Mouse (Mus musculus) forebrain, embryonic 11.5 days (tissue): ENCODE results near the gene Prok2. TPM values are rescaled to one million over a fixed set of nuclear protein-coding genes. Genes with fewer than 3 reads are reported as not detected.

Source experiments
- ATAC-seq: fragments of 200-750 bp; cut with Nextera tagmentation; replicated peaks from 2 replicates; pipeline ENCODE4 v1.8.0; 2017; ENCODE audit warnings: moderate TSS enrichment; ENCODE audit not compliant: low FRiP score
- DNase-seq: peaks from one replicate; pipeline ENCODE4 v3.0.0-alpha.2; 2017; ENCODE audit warnings: low spot score
- H3K27ac ChIP-seq: fragments of 300-500 bp; sonication (generic); 2 replicates; pipeline ENCODE4 v1.5.1; 2014; ENCODE audit warnings: low read depth, low read length
- H3K27me3 ChIP-seq: fragments of 300-500 bp; sonication (generic); 2 replicates; pipeline ENCODE4 v1.6.1; 2014; ENCODE audit warnings: mild to moderate bottlenecking, low read length, mixed read lengths; ENCODE audit not compliant: control insufficient read depth, insufficient read depth
- H3K36me3 ChIP-seq: fragments of 300-500 bp; sonication (generic); 2 replicates; pipeline ENCODE4 v1.6.1; 2014; ENCODE audit warnings: mild to moderate bottlenecking, low read length, moderate library complexity, mixed read lengths; ENCODE audit not compliant: control insufficient read depth, insufficient read depth
- H3K4me1 ChIP-seq: fragments of 300-500 bp; sonication (generic); replicated peaks from 2 replicates; pipeline ENCODE4 v1.6.1; 2014; ENCODE audit warnings: low read length, mixed read lengths; ENCODE audit not compliant: control insufficient read depth, insufficient read depth
- H3K4me2 ChIP-seq: fragments of 300-500 bp; sonication (generic); 2 replicates; pipeline ENCODE4 v1.6.1; 2014; ENCODE audit warnings: low read depth, mild to moderate bottlenecking, low read length, moderate library complexity, mixed read lengths; ENCODE audit not compliant: severe bottlenecking
- H3K4me3 ChIP-seq: fragments of 300-500 bp; sonication (generic); 2 replicates; pipeline ENCODE4 v1.5.1; 2014; ENCODE audit warnings: low read depth, low read length
- H3K9ac ChIP-seq: fragments of 300-500 bp; sonication (generic); 2 replicates; pipeline ENCODE4 v1.6.1; 2014; ENCODE audit warnings: low read length
- H3K9me3 ChIP-seq: fragments of 300-500 bp; sonication (generic); 2 replicates; pipeline ENCODE4 v1.6.1; 2016; ENCODE audit warnings: low read length, mixed read lengths; ENCODE audit not compliant: control insufficient read depth
- WGBS: fragments of 180-500 bp; shearing (Covaris S2); extraction: QIAGEN DNeasy Blood & Tissue Kit; methylation state at CpG from one replicate; pipeline ENCODE4 v1.1.7; 2014; 5-methylcytosine and 5-hydroxymethylcytosine counted together
- polyA plus RNA-seq: library from polyadenylated mRNA; unstranded; fragments of >200 nt; fragmentation: Nextera tagmentation; extraction: Ambion mirVana; gene quantifications from 2 replicates; pipeline ENCODE4 v1.2.1, GENCODE M21; 2014

Gene Prok2
- polyA plus RNA-seq, 1 experiment from 2014 or later, result 2.0 TPM

DNA sequence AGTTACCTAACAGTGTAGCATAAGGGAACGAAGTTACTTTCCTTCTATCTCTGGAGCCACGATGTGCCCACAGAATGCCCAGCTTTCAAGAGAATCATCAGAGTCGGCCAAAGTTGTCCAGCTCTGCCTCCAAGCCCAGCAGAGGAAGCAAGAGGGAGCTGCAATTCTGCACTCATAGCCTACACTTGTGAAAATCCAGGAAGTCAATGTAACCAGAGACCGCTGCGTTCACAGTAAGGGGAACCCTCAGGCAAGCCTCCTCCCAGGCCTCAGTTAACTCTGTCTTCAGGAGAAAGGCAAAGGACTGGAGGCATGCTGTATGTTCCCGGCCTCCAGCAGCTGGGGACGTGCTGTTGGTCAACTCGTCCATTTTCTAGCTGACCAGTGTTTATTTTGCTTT, 58.9 kb downstream of the Prok2 start:
- peak overlapping the region; percentile 88 for H3K9ac ChIP-seq
- H3K4me3 ChIP-seq, result peak overlapping the region; percentile 80
- H3K27ac ChIP-seq, result no peak overlapping the region
- H3K4me2 ChIP-seq, result peak overlapping the region; percentile 92
- H3K4me1 ChIP-seq, result peaks cover 22% of the 10 kb centered on the region
- 52% methylated on average over 8 of the region's 8 CpGs for WGBS
- H3K27me3 ChIP-seq, result no peaks in the 10 kb centered on the region
- ATAC-seq (no peak), DNase-seq (no peak)
- no peaks in the 10 kb centered on the region for H3K9me3 ChIP-seq
- no peaks in the 10 kb centered on the region for H3K36me3 ChIP-seq

DNA sequence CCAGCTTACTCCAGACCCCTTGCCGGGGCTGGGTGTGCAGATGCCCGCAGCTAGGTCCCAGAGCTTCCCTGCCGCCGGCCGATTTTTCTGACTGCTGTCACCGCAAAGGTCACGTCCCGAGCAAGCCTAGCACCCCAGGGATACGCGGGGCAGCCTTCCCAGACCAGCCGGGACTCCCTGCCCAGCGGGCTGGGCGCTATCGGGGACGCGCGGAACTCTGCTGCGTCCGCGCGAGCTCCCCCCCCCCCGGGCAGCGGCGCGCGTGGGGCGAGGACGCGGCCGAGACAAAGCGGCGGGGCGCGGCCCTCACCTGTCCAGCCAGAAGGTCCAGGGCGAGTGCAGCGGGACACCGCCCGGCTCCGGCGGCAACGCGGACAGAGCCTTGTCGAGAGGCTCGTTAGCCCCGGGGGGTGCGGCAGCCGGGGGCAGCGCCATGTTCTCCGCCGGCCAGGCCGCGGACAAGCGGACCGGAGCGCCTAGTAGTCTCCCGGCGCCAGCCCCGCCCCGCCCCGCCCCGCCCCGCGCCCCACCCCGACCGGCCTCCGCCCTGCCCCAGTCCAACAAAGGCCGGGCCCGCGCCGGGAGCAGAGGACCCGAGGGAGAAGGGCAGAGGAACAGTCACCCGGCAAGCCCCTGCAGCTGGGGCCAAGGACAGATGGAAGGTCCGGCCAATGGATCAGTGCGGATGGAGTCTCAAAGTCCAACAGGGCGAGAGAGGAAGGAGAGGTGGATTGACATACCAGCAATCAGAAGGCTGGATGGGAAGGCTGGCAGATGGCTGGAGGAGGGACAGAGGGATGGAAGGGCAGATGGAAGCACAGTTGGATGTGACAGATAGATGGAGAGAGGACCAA, 59.6 kb downstream of the Prok2 start, which contains the start of the genes Eif4e3 and Gm20696:
TSS of gene Eif4e3 (minus strand) at position 454 of the 854 bp plus-strand sequence.
TSS of gene Gm20696 (minus strand) at position 480 of the 854 bp plus-strand sequence.
- Histone ChIP-seq H3K27ac (0 out of 2 replicates have a peak within 1 kb of the TSS, but pooled peaks have one; percentile 10), H3K4me2 (peak within 1 kb of the TSS; percentile 92), H3K9ac (peak within 1 kb of the TSS; percentile 88), H3K27me3 (no peaks in the 10 kb centered on the region), H3K9me3 (no peaks in the 10 kb centered on the region), H3K4me1 (peaks cover 22% of the 10 kb centered on the region), H3K4me3 (peak within 1 kb of the TSS; percentile 80), H3K36me3 (no peaks in the 10 kb centered on the region)
- ATAC-seq (peak; percentile 77), DNase-seq (peak; percentile 85)
- WGBS, result under 1% methylated on average over 60 of the region's 75 CpGs

DNA sequence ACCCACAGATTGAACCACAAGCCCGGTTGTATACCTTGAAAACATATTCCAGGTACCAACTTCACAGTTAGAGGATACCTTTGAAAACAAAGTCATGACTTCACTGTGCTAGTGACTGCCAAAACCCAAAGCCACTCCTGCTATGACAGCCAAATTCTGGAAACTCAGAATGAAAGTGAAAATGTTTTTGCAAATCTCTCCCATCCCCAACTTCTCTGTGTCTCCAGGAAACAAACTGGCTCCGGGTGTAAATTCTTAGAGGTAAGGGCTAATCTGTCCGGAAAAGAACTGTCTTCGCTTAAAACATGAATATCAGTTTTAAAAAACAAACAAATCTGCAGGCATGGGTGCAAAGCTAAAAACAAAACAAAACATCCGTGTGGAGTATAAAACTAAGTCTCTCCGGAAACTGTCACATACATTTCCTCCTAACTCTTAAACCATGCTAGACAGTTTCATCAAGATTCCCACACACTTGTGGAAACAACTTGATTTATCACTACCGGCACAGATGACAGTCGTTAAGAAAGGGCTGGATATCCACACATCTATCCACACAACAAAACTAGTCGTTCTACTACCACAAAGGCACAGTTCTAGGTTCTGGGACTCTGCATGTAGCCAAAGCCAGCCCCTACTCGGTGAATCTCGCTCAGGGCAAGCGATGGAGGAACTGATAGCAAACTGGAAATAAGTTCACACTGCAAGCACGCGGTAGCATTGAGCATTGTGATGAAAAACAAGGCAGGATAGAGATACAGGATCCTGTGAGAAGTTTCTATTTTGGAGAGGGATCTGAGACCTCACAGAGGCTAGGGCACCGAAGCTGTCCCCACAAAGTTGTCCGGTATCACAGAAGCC, 60.5 kb downstream of the Prok2 start:
- H3K36me3 ChIP-seq, result no peaks in the 10 kb centered on the region
- DNase-seq (no peak), ATAC-seq (no peak)
- H3K9ac ChIP-seq, result peak overlapping the region; percentile 88
- H3K9me3 ChIP-seq, result no peaks in the 10 kb centered on the region
- peaks cover 19% of the 10 kb centered on the region for H3K4me1 ChIP-seq
- peak overlapping the region; percentile 92 for H3K4me2 ChIP-seq
- no peak overlapping the region for H3K27ac ChIP-seq
- H3K27me3 ChIP-seq, result no peaks in the 10 kb centered on the region
- peak overlapping the region; percentile 80 for H3K4me3 ChIP-seq
- WGBS, result 34% methylated on average over 16 of the region's 16 CpGs

DNA sequence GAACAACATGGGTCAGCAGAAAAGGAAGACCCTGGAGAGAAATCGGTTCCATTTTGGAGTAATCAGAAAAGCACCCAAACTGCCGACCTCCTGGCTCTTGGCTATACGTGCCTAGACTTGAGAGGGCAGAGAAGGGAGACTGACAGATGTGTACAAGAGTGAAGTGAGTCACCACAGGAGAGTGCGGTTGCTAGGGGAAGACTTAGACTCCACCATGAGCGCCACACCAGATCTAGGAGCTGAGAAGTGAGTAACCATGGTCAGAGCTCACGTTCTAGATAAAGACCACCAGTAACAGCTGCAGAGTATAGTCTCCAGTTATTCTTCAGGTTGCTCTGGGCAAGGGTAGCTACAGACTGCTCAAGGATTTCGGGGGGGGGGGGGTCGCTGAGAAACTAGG, 63.0 kb downstream of the Prok2 start:
- no peak overlapping the region for H3K4me3 ChIP-seq
- no peaks in the 10 kb centered on the region for H3K27me3 ChIP-seq
- 78% methylated on average over 8 of the region's 8 CpGs for whole genome bisulfite sequencing
- DNase-seq (no peak), ATAC-seq (no peak)
- no peaks in the 10 kb centered on the region for H3K36me3 ChIP-seq
- H3K9ac ChIP-seq, result no peak overlapping the region
- H3K4me2 ChIP-seq, result no peak overlapping the region
- peaks cover 7% of the 10 kb centered on the region; the same call in 1 of the 2 replicates for H3K4me1 ChIP-seq
- H3K9me3 ChIP-seq, result no peaks in the 10 kb centered on the region
- no peak overlapping the region for H3K27ac ChIP-seq

Other genes starting within 250 kb of the Prok2 start
- gene Foxp1, start 203.7 kb downstream of the Prok2 start, polyA plus RNA-seq, result 91.1 and 91.5 TPM in 2 replicates
- gene Eif4e3, start 59.6 kb downstream of the Prok2 start, polyA plus RNA-seq, result 14.2 and 15.5 TPM in 2 replicates
- gene Gm20696, start 59.6 kb downstream of the Prok2 start, polyA plus RNA-seq, result 5.3 and 5.7 TPM in 2 replicates
- gene Gpr27, start 33.7 kb downstream of the Prok2 start, polyA plus RNA-seq, result 4.4 and 6.8 TPM in 2 replicates